Mouse (Mus musculus): ENCODE results near the gene Cd24a.

DNA sequence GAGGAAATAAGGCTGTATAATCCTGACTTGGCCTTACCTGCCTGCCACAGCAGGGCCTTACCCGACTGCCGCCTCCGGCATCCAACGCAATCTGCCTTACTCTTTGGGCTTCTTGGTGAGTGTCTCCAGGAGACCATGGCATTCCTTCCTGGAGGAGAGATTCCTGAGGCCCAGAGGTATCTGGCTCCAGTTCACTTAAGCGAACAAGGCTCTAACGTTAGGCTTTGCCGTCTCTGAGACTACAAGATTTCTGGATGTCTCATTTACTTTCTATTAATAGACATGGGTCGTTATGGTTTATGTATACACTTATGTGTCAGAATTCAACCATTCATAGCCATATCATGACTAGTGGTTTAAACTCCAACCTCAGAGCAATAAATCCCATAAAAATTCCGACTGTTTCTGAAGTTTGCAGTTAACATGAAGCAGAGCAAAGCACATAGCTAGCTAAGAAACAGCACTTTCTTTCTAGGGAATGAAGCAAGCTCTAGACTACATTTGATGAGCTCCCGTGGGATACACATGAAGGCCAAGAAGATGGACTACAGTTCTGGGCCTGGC is 26.7 kb downstream of the Cd24a start:
- TF ChIP-seq CTCF (conservative IDR thresholded peaks at IDR 0.05 in 1 of 2, IDR thresholded peaks at IDR 0.05 in 1 of 2; ENCODE audit: low read depth in 2 of 2, low read length in 2 of 2), result no peak
- no peak for TF ChIP-seq ETS1 (conservative IDR thresholded peaks at IDR 0.05; ENCODE audit: low read depth, low read length)
- no peak for TF ChIP-seq ZKSCAN1 (IDR thresholded peaks at IDR 0.05; ENCODE audit: borderline replicate concordance, low read depth, low read length)
- no peak for TF ChIP-seq MXI1 (IDR thresholded peaks at IDR 0.05; ENCODE audit: low read depth, low read length)
- no peak for TF ChIP-seq MAX (IDR thresholded peaks at IDR 0.05; ENCODE audit: low read length)
- TF ChIP-seq ZNF384 (IDR thresholded peaks at IDR 0.05; ENCODE audit: low read depth, low read length), result no peak
- no peak for TF ChIP-seq PAX5 (IDR thresholded peaks at IDR 0.05; ENCODE audit: low read length)
- no peak for TF ChIP-seq HCFC1 (IDR thresholded peaks at IDR 0.05; ENCODE audit: low read depth, low read length)
